In the genomic region with DNA sequence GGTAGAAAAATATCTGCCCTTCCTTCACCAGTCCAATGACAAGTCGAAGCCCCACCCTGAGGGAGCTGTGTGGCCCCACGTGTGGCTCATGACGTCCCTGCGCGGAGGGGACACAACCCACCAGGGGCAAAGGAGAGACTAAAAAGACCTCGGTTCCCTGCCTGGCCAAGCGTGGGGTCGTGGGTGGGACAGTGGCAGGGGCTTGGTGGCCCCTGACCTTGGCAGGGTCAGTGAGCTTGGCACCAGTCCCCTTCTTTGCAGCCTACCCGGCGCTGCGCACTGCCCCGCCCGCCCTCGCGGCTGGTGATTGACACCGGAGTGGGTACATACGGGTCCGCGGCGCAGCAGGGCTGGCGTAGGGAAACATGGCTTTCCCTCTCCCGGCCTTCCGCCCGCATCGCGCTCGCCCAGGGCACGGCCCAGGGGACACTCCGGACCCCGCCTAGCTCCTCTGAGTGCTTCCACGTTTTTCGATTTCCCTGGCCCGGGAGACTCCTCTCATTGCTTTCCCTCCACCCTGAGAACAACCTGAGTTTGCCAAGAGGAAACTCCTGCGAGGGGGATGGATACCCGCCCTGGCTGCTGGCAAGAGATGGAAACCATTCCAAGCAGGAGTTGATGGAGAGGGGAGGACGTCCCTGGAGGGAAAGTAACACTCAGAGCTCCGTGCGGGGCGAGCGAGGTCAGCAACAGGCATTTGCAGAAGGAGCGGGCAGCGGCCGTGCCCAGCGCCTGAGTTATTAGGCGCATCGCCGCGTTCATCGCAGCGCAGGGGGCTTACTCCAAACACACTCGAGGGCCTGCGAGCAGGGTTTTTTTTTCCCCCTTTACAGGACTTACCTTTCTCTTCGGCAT, we compare ENCODE assay signal across 8 mouse cellular contexts. TPM values are rescaled to one million over a fixed set of nuclear protein-coding genes. Genes with fewer than 3 reads are reported as not detected.
DNase-seq lines count a peak whose midpoint lies in the region; ATAC-seq lines count a peak whose summit lies in the region.

No protein-coding gene starts in this region.

- peak; percentile 80 for ATAC-seq in intestine, embryonic 14.5 days (replicated peaks; ENCODE audit: low FRiP score, low TSS enrichment, low read depth)
- no peak for ATAC-seq in monocyte, adult 5-6 weeks (replicated peaks; ENCODE audit: insufficient number of reproducible peaks, low FRiP score, low TSS enrichment, poor library complexity, severe bottlenecking)

- intact Hi-C loops in left cerebral cortex, postnatal 10 days (cut with DNase I): loop anchor here (2.0 to 10.0 kb wide), 3 partner anchors 169 to 219 kb away; partner anchors contain the start of gene Phip

- 4% methylated on average over 53 of the region's 53 CpGs for WGBS in intestine, embryonic 14.5 days

- H3K9ac ChIP-seq in intestine, embryonic 14.5 days (ENCODE audit: low read length): peak overlapping the region; percentile 54

- H3K9me3 ChIP-seq in intestine, embryonic 14.5 days (ENCODE audit: control insufficient read depth, low read length): no peaks in the 10 kb centered on the region
- H3K9me3 ChIP-seq in megakaryocyte, embryonic 14.5 days: no peaks in the 10 kb centered on the region

- no peaks in the 10 kb centered on the region for H3K27me3 ChIP-seq in intestine, embryonic 14.5 days (replicated peaks; ENCODE audit: control insufficient read depth, insufficient read depth, low read length)
- peaks cover 17% of the 10 kb centered on the region for H3K27me3 ChIP-seq in megakaryocyte, embryonic 14.5 days (replicated peaks)

- peak overlapping the region; percentile 56 for H3K4me3 ChIP-seq in intestine, embryonic 14.5 days (ENCODE audit: low read depth, low read length)
- peak overlapping the region; percentile 93 for H3K4me3 ChIP-seq in megakaryocyte, embryonic 14.5 days (replicated peaks)

- peak overlapping the region; percentile 98 for H3K4me2 ChIP-seq in intestine, embryonic 14.5 days (ENCODE audit: low read length)

- H3K4me1 ChIP-seq in intestine, embryonic 14.5 days (replicated peaks; ENCODE audit: control insufficient read depth, insufficient read depth, low read length): 0 out of 2 replicates have a peak, but pooled peaks cover 6% of the 10 kb centered on the region
- H3K4me1 ChIP-seq in megakaryocyte, embryonic 14.5 days: peaks cover 14% of the 10 kb centered on the region

- H3K36me3 ChIP-seq in intestine, embryonic 14.5 days (ENCODE audit: control insufficient read depth, insufficient read depth, low read length): no peaks in the 10 kb centered on the region
- no peaks in the 10 kb centered on the region for H3K36me3 ChIP-seq in megakaryocyte, embryonic 14.5 days (replicated peaks; ENCODE audit: low read length)

- no peak overlapping the region; the same call in 1 of the 2 replicates for H3K27ac ChIP-seq in intestine, embryonic 14.5 days (ENCODE audit: low read depth)

- DNase-seq in adrenal gland, adult (ENCODE audit: inconsistent age in 2 of 2, low spot score in 1 of 2): peak; percentile 81 to 92
- DNase-seq in embryo, embryonic 10 days (ENCODE audit: low spot score): peak; percentile 72
- peak; percentile 55 for DNase-seq in gastrocnemius, postnatal 25 days
- DNase-seq in intestine, embryonic 14.5 days (ENCODE audit: low spot score): peak; percentile 90
- DNase-seq in left cerebral cortex, postnatal 10 days (ENCODE audit: extremely low spot score in 1 of 2, low spot score in 2 of 2): peak; percentile 56 to 87
- peak; percentile 87 for DNase-seq in right cerebral cortex, postnatal 25 days

RNA-seq across cellular contexts. Expression of gene Hmgn3, which starts 0.7 kb away (rescaled TPM):
- total RNA-seq in gastrocnemius, postnatal 25 days (2021): 1 to 10 TPM; 7.0 to 8.1 TPM
- 69.4 and 71.6 TPM in 2 replicates for polyA plus RNA-seq in intestine, embryonic 14.5 days (2014; fragmentation: Nextera tagmentation; extraction: Ambion mirVana)
- 100 to 1,000 TPM; 107 to 109 TPM for total RNA-seq in left cerebral cortex, postnatal 10 days (2021)
- polyA plus RNA-seq in megakaryocyte, embryonic 14.5 days (2012; ENCODE audit: insufficient read depth, low replicate concordance): 4.2 and 25.2 TPM in 2 replicates
- total RNA-seq in monocyte, adult 5-6 weeks (2017): 6.3 to 15.7 TPM (median 15.4 TPM) in 3 replicates
